Comparison of ENCODE assay signal across 30 mouse cellular contexts in the genomic region with DNA sequence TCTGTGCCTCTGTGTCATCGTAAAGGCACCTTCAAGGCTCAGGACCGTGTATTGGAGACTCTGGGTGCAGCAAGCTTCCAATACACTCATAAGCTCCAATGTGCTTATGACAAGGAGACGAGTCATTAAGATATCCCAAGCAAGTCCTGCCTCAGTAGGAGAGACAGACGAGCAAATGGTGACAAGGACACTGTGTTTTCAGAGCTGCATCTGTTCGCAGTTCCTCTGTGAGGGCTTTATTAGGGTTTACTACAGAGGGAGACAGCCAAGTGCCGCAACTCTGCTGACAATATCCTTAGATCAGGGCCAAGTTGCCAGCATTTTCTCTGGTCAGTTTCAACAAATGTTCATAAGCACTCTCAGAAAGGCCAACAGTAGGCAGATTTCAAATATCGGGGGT. TPM values are rescaled to one million over a fixed set of nuclear protein-coding genes. Genes with fewer than 3 reads are reported as not detected.
DNase-seq lines count a peak whose midpoint lies in the region; ATAC-seq and TF ChIP-seq lines count a peak whose summit lies in the region.
"Had no signal": no experiment of that assay in that cellular context is flagged by ENCODE, and none has a peak within 500 bp of the region (broad histone marks: within the 10 kb centered on the region; RNA-seq: fewer than 3 reads in every experiment).

No protein-coding gene starts in this region.

- H3K4me2 ChIP-seq in forebrain, postnatal 0 days (ENCODE audit: low read depth) = no peak overlapping the region
- no peak overlapping the region for H3K4me2 ChIP-seq in forebrain, embryonic 12.5 days
- H3K4me2 ChIP-seq: heart, embryonic 11.5 days; liver, embryonic 15.5 days; lung, embryonic 15.5 days; midbrain, embryonic 13.5 days had no signal

- no peaks in the 10 kb centered on the region for H3K27me3 ChIP-seq in forebrain, postnatal 0 days (ENCODE audit: insufficient read depth, low read length)
- H3K27me3 ChIP-seq in forebrain, embryonic 12.5 days = no peaks in the 10 kb centered on the region
- H3K27me3 ChIP-seq in limb, embryonic 10.5 days (ENCODE audit: low read depth, poor library complexity, severe bottlenecking) = no peaks in the 10 kb centered on the region
- H3K27me3 ChIP-seq: CH12.LX; liver, embryonic 15.5 days; lung, embryonic 15.5 days; megakaryocyte, embryonic 14.5 days; midbrain, embryonic 13.5 days; Patski had no signal

- 72% methylated on average over 7 of the region's 7 CpGs for WGBS in forebrain, postnatal 0 days
- WGBS in forebrain, embryonic 12.5 days = 84% methylated on average over 7 of the region's 7 CpGs
- WGBS in limb, embryonic 10.5 days = 83% methylated on average over 7 of the region's 7 CpGs

- H3K4me1 ChIP-seq in forebrain, postnatal 0 days (ENCODE audit: insufficient read depth) = no peaks in the 10 kb centered on the region
- H3K4me1 ChIP-seq in forebrain, embryonic 12.5 days = no peaks in the 10 kb centered on the region
- no peaks in the 10 kb centered on the region for H3K4me1 ChIP-seq in limb, embryonic 10.5 days
- H3K4me1 ChIP-seq: hindbrain, embryonic 10.5 days; liver, embryonic 15.5 days; lung, embryonic 15.5 days; megakaryocyte, embryonic 14.5 days; midbrain, embryonic 13.5 days had no signal

- no peak overlapping the region for H3K4me3 ChIP-seq in forebrain, postnatal 0 days (ENCODE audit: low read depth, low read length)
- H3K4me3 ChIP-seq in forebrain, embryonic 12.5 days (replicated peaks) = no peak overlapping the region
- no peak overlapping the region for H3K4me3 ChIP-seq in limb, embryonic 10.5 days
- H3K4me3 ChIP-seq: hindbrain, embryonic 10.5 days; liver, embryonic 15.5 days; lung, embryonic 15.5 days; megakaryocyte, embryonic 14.5 days; midbrain, embryonic 13.5 days had no signal

- peak; percentile 4 for DNase-seq in forebrain, postnatal 0 days
- peak; percentile 86 for DNase-seq in brain, adult 2 months (ENCODE audit: low read depth, low spot score)
- peak; percentile 63 for DNase-seq in cerebellum, adult 9-11 months
- DNase-seq in layer of hippocampus, adult 9-10 months (ENCODE audit: low spot score) = peak; percentile 44
- DNase-seq in limb, embryonic 10.5 days (ENCODE audit: low spot score) = no peak
- DNase-seq in gastrocnemius, postnatal 36 days = no peak
- DNase-seq in heart, postnatal 36 days = no peak
- DNase-seq: adrenal gland, postnatal 36 days; B cell, adult 2 months; kidney, postnatal 25 days; liver; lung, postnatal 36 days; thymus, adult 2 months had no signal

- no peaks in the 10 kb centered on the region for H3K9me3 ChIP-seq in forebrain, postnatal 0 days (ENCODE audit: low read length)
- H3K9me3 ChIP-seq in forebrain, embryonic 12.5 days = no peaks in the 10 kb centered on the region
- no peaks in the 10 kb centered on the region for H3K9me3 ChIP-seq in limb, embryonic 10.5 days (replicated peaks)
- H3K9me3 ChIP-seq: G1E; hindbrain, embryonic 10.5 days; liver, embryonic 15.5 days; lung, embryonic 15.5 days; megakaryocyte, embryonic 14.5 days; midbrain, embryonic 13.5 days had no signal

- ATAC-seq in forebrain, postnatal 0 days = no peak
- no peak for ATAC-seq in forebrain, embryonic 12.5 days (ENCODE audit: low FRiP score)
- ATAC-seq: forebrain, embryonic 16.5 days; hindbrain, embryonic 16.5 days; intestine, embryonic 16.5 days; midbrain, embryonic 13.5 days; Patski had no signal

- no peak overlapping the region for H3K9ac ChIP-seq in forebrain, postnatal 0 days
- H3K9ac ChIP-seq in forebrain, embryonic 12.5 days = no peak overlapping the region
- H3K9ac ChIP-seq: liver, embryonic 15.5 days; lung, embryonic 15.5 days; midbrain, embryonic 13.5 days had no signal

- H3K27ac ChIP-seq in forebrain, postnatal 0 days (ENCODE audit: low read depth, low read length) = no peak overlapping the region
- H3K27ac ChIP-seq in forebrain, embryonic 12.5 days = no peak overlapping the region
- H3K27ac ChIP-seq in limb, embryonic 10.5 days = no peak overlapping the region
- H3K27ac ChIP-seq: hindbrain, embryonic 10.5 days; liver, embryonic 15.5 days; lung, embryonic 15.5 days; midbrain, embryonic 13.5 days had no signal

- no peak for TF ChIP-seq CTCF in forebrain, postnatal 0 days (IDR thresholded peaks at IDR 0.05; ENCODE audit: low read depth)

- intact Hi-C loops in gastrocnemius, postnatal 36 days (cut with DNase I) = no loop called here
- intact Hi-C loops in heart, postnatal 36 days (cut with DNase I) = no loop called here

- no peaks in the 10 kb centered on the region for H3K36me3 ChIP-seq in forebrain, postnatal 0 days (ENCODE audit: insufficient read depth)
- H3K36me3 ChIP-seq in forebrain, embryonic 12.5 days (replicated peaks) = no peaks in the 10 kb centered on the region
- no peaks in the 10 kb centered on the region for H3K36me3 ChIP-seq in limb, embryonic 10.5 days
- H3K36me3 ChIP-seq: G1E; hindbrain, embryonic 10.5 days; liver, embryonic 15.5 days; lung, embryonic 15.5 days; midbrain, embryonic 13.5 days had no signal

RNA-seq across cellular contexts. Expression of gene Grm1, which starts 32.8 kb away (rescaled TPM):
- 13.8 and 21.1 TPM in 2 replicates for total RNA-seq in forebrain, postnatal 0 days (2014; rRNA removed)
- polyA plus RNA-seq in forebrain, postnatal 0 days (2015; fragmentation: Nextera tagmentation; extraction: Ambion mirVana) = 6.0 and 10.7 TPM in 2 replicates
- polyA plus RNA-seq in forebrain, embryonic 12.5 days (2016; fragmentation: Nextera tagmentation; extraction: Ambion mirVana) = 2.4 TPM in 2 replicates
- not detected in 2 replicates for polyA plus RNA-seq in limb, embryonic 10.5 days (2016; fragmentation: Nextera tagmentation; extraction: Ambion mirVana)
- total RNA-seq in gastrocnemius, postnatal 36 days (2021) = under 1 TPM in 1 of 2 experiments, not detected in 1; 0.05 TPM
- 1 to 10 TPM; 6.2 to 7.3 TPM for total RNA-seq in heart, postnatal 36 days (2021)
- total RNA-seq: adrenal gland, adult 18-20 months; adrenal gland, postnatal 36 days; CH12.LX; granulocyte monocyte progenitor cell, adult 5-6 weeks; monocyte, adult 5-6 weeks had no signal
- polyA plus RNA-seq: G1E; heart, embryonic 11.5 days; kidney, embryonic 14.5 days; liver, embryonic 15.5 days; lung, embryonic 15.5 days; Patski had no signal

Comparison
In these comparisons a context has a peak if more than half of its experiments do, and no peak if none do; other contexts are left out.
1. DNase-seq: peak in forebrain, postnatal 0 days (single experiment), brain, adult 2 months (single experiment), cerebellum, adult 9-11 months (single experiment) and layer of hippocampus, adult 9-10 months (single experiment); none in limb, embryonic 10.5 days (single experiment), gastrocnemius, postnatal 36 days (0 of 2) and heart, postnatal 36 days (0 of 2).
2. RNA of gene Grm1, which starts 32.8 kb away (total RNA-seq): 13.8 to 21.1 TPM in forebrain, postnatal 0 days and 6.2 to 7.3 TPM in heart, postnatal 36 days; 0.05 TPM in gastrocnemius, postnatal 36 days; every median in the first group is over 4 times any median in the second.